Mouse (Mus musculus): ENCODE measurements around the gene Limd2. TPM values are rescaled to one million over a fixed set of nuclear protein-coding genes. Genes with fewer than 3 reads are reported as not detected.

The Limd2 gene
- polyA plus RNA-seq, 1 experiment from 2014 or later = 169 TPM

- ATAC-seq (ENCODE audit: low read depth) (no peak), DNase-seq (ENCODE audit: low spot score) (no peak)
- H3K4me3 ChIP-seq (ENCODE audit: low read depth, low read length) = no peak overlapping the region
- peaks cover 16% of the 10 kb centered on the region for H3K4me1 ChIP-seq (ENCODE audit: control insufficient read depth, insufficient read depth, low read length)
- no peak overlapping the region for H3K4me2 ChIP-seq (ENCODE audit: low read depth, low read length)
- WGBS = 71% methylated on average over 4 of the region's 4 CpGs
- no peaks in the 10 kb centered on the region for H3K27me3 ChIP-seq (replicated peaks; ENCODE audit: control insufficient read depth, insufficient read depth, low read length)
- H3K27ac ChIP-seq (replicated peaks; ENCODE audit: low read depth, low read length) = no peak overlapping the region
- H3K36me3 ChIP-seq (ENCODE audit: control insufficient read depth, insufficient read depth, low read length) = peaks cover 45% of the 10 kb centered on the region
- H3K9me3 ChIP-seq (ENCODE audit: control insufficient read depth, low read length) = no peaks in the 10 kb centered on the region
- H3K9ac ChIP-seq (ENCODE audit: low read depth, low read length) = no peak overlapping the region
Measured at GRCm38 (mm10) chr11:106163546-106163945, 2.9 kb upstream of the Limd2 start.

GRCm38 (mm10) chr11:106162237-106162636, 1.6 kb upstream of the Limd2 start:
- peak; percentile 38 for DNase-seq (ENCODE audit: low spot score)
- WGBS = 68% methylated on average over 2 of the region's 2 CpGs

GRCm38 (mm10) chr11:106159921-106160840, 479 bp downstream of the Limd2 start:
- peak; percentile 90 for DNase-seq (ENCODE audit: low spot score)
- peaks cover 21% of the 10 kb centered on the region for H3K4me1 ChIP-seq (ENCODE audit: control insufficient read depth, insufficient read depth, low read length)
- under 1% methylated on average over 47 of the region's 106 CpGs for WGBS
- H3K4me3 ChIP-seq (ENCODE audit: low read depth, low read length) = peak overlapping the region; percentile 87
- peak overlapping the region; percentile 65 for H3K4me2 ChIP-seq (ENCODE audit: low read depth, low read length)
- no peaks in the 10 kb centered on the region for H3K9me3 ChIP-seq (ENCODE audit: control insufficient read depth, low read length)
- peak overlapping the region; percentile 96 for H3K9ac ChIP-seq (ENCODE audit: low read depth, low read length)
- H3K27me3 ChIP-seq (replicated peaks; ENCODE audit: control insufficient read depth, insufficient read depth, low read length) = no peaks in the 10 kb centered on the region
- ATAC-seq (ENCODE audit: low read depth) = peak; percentile 72
- peak overlapping the region; percentile 98 for H3K27ac ChIP-seq (replicated peaks; ENCODE audit: low read depth, low read length)
- peaks cover 53% of the 10 kb centered on the region for H3K36me3 ChIP-seq (ENCODE audit: control insufficient read depth, insufficient read depth, low read length)

More at GRCm38 (mm10) chr11:106162237-106162636, 1.6 kb upstream of the Limd2 start:
- Histone ChIP-seq H3K36me3 (ENCODE audit: control insufficient read depth, insufficient read depth, low read length) (peaks cover 47% of the 10 kb centered on the region), H3K4me3 (ENCODE audit: low read depth, low read length) (no peak overlapping the region), H3K4me2 (ENCODE audit: low read depth, low read length) (no peak overlapping the region), H3K9me3 (ENCODE audit: control insufficient read depth, low read length) (no peaks in the 10 kb centered on the region), H3K27ac (replicated peaks; ENCODE audit: low read depth, low read length) (0 out of 2 replicates have a peak overlapping the region, but pooled peaks have one; percentile 98), H3K4me1 (ENCODE audit: control insufficient read depth, insufficient read depth, low read length) (peaks cover 21% of the 10 kb centered on the region), H3K9ac (ENCODE audit: low read depth, low read length) (no peak overlapping the region), H3K27me3 (replicated peaks; ENCODE audit: control insufficient read depth, insufficient read depth, low read length) (no peaks in the 10 kb centered on the region)
- ATAC-seq (ENCODE audit: low read depth) = no peak

GRCm38 (mm10) chr11:106159216-106159920, 1.3 kb downstream of the Limd2 start:
- H3K4me3 ChIP-seq (ENCODE audit: low read depth, low read length) = peak overlapping the region; percentile 87
- no peaks in the 10 kb centered on the region for H3K9me3 ChIP-seq (ENCODE audit: control insufficient read depth, low read length)
- ATAC-seq (ENCODE audit: low read depth) (peak; percentile 41), DNase-seq (ENCODE audit: low spot score) (peak; percentile 61)
- WGBS = 0% methylated on average over 7 of the region's 25 CpGs
- peak overlapping the region; percentile 96 for H3K9ac ChIP-seq (ENCODE audit: low read depth, low read length)
- H3K27me3 ChIP-seq (replicated peaks; ENCODE audit: control insufficient read depth, insufficient read depth, low read length) = no peaks in the 10 kb centered on the region
- peaks cover 56% of the 10 kb centered on the region for H3K36me3 ChIP-seq (ENCODE audit: control insufficient read depth, insufficient read depth, low read length)
- H3K4me1 ChIP-seq (ENCODE audit: control insufficient read depth, insufficient read depth, low read length) = peaks cover 21% of the 10 kb centered on the region
- H3K4me2 ChIP-seq (ENCODE audit: low read depth, low read length) = peak overlapping the region; percentile 65
- peak overlapping the region; percentile 98 for H3K27ac ChIP-seq (replicated peaks; ENCODE audit: low read depth, low read length)

- H3K9me3 ChIP-seq (ENCODE audit: control insufficient read depth, low read length) = no peaks in the 10 kb centered on the region
- peak overlapping the region; percentile 65 for H3K4me2 ChIP-seq (ENCODE audit: low read depth, low read length)
- H3K4me3 ChIP-seq (ENCODE audit: low read depth, low read length) = peak overlapping the region; percentile 87
- H3K27me3 ChIP-seq (replicated peaks; ENCODE audit: control insufficient read depth, insufficient read depth, low read length) = no peaks in the 10 kb centered on the region
- 62% methylated on average over 5 of the region's 9 CpGs for WGBS
- no peak for ATAC-seq (ENCODE audit: low read depth)
- DNase-seq (ENCODE audit: low spot score) = no peak
- peak overlapping the region; percentile 96 for H3K9ac ChIP-seq (ENCODE audit: low read depth, low read length)
- peaks cover 21% of the 10 kb centered on the region for H3K4me1 ChIP-seq (ENCODE audit: control insufficient read depth, insufficient read depth, low read length)
- peak overlapping the region; percentile 98 for H3K27ac ChIP-seq (replicated peaks; ENCODE audit: low read depth, low read length)
- peaks cover 56% of the 10 kb centered on the region for H3K36me3 ChIP-seq (ENCODE audit: control insufficient read depth, insufficient read depth, low read length)
Measured at GRCm38 (mm10) chr11:106158930-106159215, 1.8 kb downstream of the Limd2 start.

- Histone ChIP-seq H3K4me2 (ENCODE audit: low read depth, low read length) (peak overlapping the region; percentile 65), H3K27ac (replicated peaks; ENCODE audit: low read depth, low read length) (peak overlapping the region; percentile 98), H3K9me3 (ENCODE audit: control insufficient read depth, low read length) (no peaks in the 10 kb centered on the region), H3K4me3 (ENCODE audit: low read depth, low read length) (peak overlapping the region; percentile 87), H3K27me3 (replicated peaks; ENCODE audit: control insufficient read depth, insufficient read depth, low read length) (no peaks in the 10 kb centered on the region), H3K9ac (ENCODE audit: low read depth, low read length) (peak overlapping the region; percentile 96), H3K4me1 (ENCODE audit: control insufficient read depth, insufficient read depth, low read length) (peaks cover 21% of the 10 kb centered on the region), H3K36me3 (ENCODE audit: control insufficient read depth, insufficient read depth, low read length) (peaks cover 54% of the 10 kb centered on the region)
- DNase-seq (ENCODE audit: low spot score) (peak; percentile 16), ATAC-seq (ENCODE audit: low read depth) (no peak)
- 55% methylated on average over 14 of the region's 14 CpGs for WGBS
Measured at GRCm38 (mm10) chr11:106158081-106158929, 2.4 kb downstream of the Limd2 start.

GRCm38 (mm10) chr11:106157154-106157553, 3.5 kb downstream of the Limd2 start:
- no peak overlapping the region for H3K9ac ChIP-seq (ENCODE audit: low read depth, low read length)
- no peak overlapping the region for H3K4me3 ChIP-seq (ENCODE audit: low read depth, low read length)
- WGBS = 92% methylated on average over 7 of the region's 7 CpGs
- H3K27me3 ChIP-seq (replicated peaks; ENCODE audit: control insufficient read depth, insufficient read depth, low read length) = no peaks in the 10 kb centered on the region
- no peak overlapping the region for H3K4me2 ChIP-seq (ENCODE audit: low read depth, low read length)
- peaks cover 58% of the 10 kb centered on the region for H3K36me3 ChIP-seq (ENCODE audit: control insufficient read depth, insufficient read depth, low read length)
- DNase-seq (ENCODE audit: low spot score) = no peak
- peaks cover 21% of the 10 kb centered on the region for H3K4me1 ChIP-seq (ENCODE audit: control insufficient read depth, insufficient read depth, low read length)
- H3K9me3 ChIP-seq (ENCODE audit: control insufficient read depth, low read length) = no peaks in the 10 kb centered on the region
- no peak for ATAC-seq (ENCODE audit: low read depth)
- H3K27ac ChIP-seq (replicated peaks; ENCODE audit: low read depth, low read length) = no peak overlapping the region

GRCm38 (mm10) chr11:106156257-106156656, 4.4 kb downstream of the Limd2 start:
- H3K9me3 ChIP-seq (ENCODE audit: control insufficient read depth, low read length) = no peaks in the 10 kb centered on the region
- no peak overlapping the region for H3K27ac ChIP-seq (replicated peaks; ENCODE audit: low read depth, low read length)
- no peak overlapping the region for H3K9ac ChIP-seq (ENCODE audit: low read depth, low read length)
- ATAC-seq (ENCODE audit: low read depth) (no peak), DNase-seq (ENCODE audit: low spot score) (no peak)
- H3K4me3 ChIP-seq (ENCODE audit: low read depth, low read length) = no peak overlapping the region
- H3K4me2 ChIP-seq (ENCODE audit: low read depth, low read length) = no peak overlapping the region
- H3K27me3 ChIP-seq (replicated peaks; ENCODE audit: control insufficient read depth, insufficient read depth, low read length) = no peaks in the 10 kb centered on the region
- peaks cover 67% of the 10 kb centered on the region for H3K36me3 ChIP-seq (ENCODE audit: control insufficient read depth, insufficient read depth, low read length)
- 83% methylated on average over 1 of the region's 1 CpGs for WGBS
- peaks cover 16% of the 10 kb centered on the region for H3K4me1 ChIP-seq (ENCODE audit: control insufficient read depth, insufficient read depth, low read length)
